Mouse (Mus musculus) liver, adult 2 months (tissue): Measurements from ENCODE around the gene Sh3bp5l.

Source experiments
- CTCF ChIP-seq: fragments of 200-500 bp; IDR thresholded peaks from 2 replicates; pipeline ENCODE4 v1.5.1; 2011; ENCODE audit warnings: low read depth, low read length, control low read depth
- POLR2A ChIP-seq: fragments of 200-500 bp; IDR thresholded peaks from 2 replicates; pipeline ENCODE4 v1.6.1; 2011; ENCODE audit warnings: low read length, control low read depth; ENCODE audit not compliant: insufficient read depth; ENCODE audit errors: extremely low read depth

DNA sequence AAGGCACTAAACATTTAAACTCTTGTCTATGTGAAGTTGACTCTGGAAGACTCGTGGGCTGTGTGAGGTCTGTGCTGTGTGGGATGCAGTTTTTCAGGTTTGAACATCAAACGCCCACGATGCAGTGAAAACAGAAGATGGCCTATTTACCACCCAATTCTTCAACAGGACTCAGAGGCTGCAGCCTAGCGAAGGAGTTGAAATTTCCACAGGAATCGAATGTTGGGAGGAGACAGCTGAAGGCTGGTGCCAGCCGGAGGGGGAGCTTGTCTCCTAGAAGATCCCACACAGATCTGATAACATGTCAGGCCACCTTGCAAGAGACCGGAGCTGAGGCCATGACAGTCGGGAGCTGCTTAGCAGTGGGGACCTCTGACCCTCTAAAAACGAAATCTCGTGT, 24.0 kb downstream of the Sh3bp5l start:
- TF ChIP-seq POLR2A (no peak), CTCF (no peak)
